Mouse (Mus musculus) frontal cortex, adult (tissue): ENCODE data around the gene Siglecg.
"Not testable (repeated sequence)": the region's sequence is repeated elsewhere in the genome, so short reads cannot be mapped to it uniquely, and the experiment has no call there.

ENCODE experiments used
- ATAC-seq: cut with Nextera tagmentation; 2 replicates; pipeline ENCODE4 v1.9.2; 2017; ENCODE audit warnings: mild to moderate bottlenecking, moderate library complexity, mixed read lengths; ENCODE audit not compliant: low TSS enrichment

The Siglecg gene

GRCm38 (mm10) chr7:43408131-43408553 is at the start of gene Siglecg:
Gene Siglecg (plus strand): TSS chr7:43408204.
- ATAC-seq = no peak

GRCm38 (mm10) chr7:43358556-43358955 is 49.4 kb upstream of the Siglecg start:
- ATAC-seq = no peak

- no peak for ATAC-seq
Observed at GRCm38 (mm10) chr7:43361442-43361841, 46.6 kb upstream of the Siglecg start.

GRCm38 (mm10) chr7:43362021-43362420 is 46.0 kb upstream of the Siglecg start:
- no peak for ATAC-seq

- ATAC-seq = peak; percentile 55; the same call in 1 of the 2 replicates
Observed at GRCm38 (mm10) chr7:43378226-43378625, 29.8 kb upstream of the Siglecg start.

- ATAC-seq = no peak
Observed at GRCm38 (mm10) chr7:43392349-43393121, 15.5 kb upstream of the Siglecg start.

GRCm38 (mm10) chr7:43399501-43399900 is 8.5 kb upstream of the Siglecg start:
- no peak for ATAC-seq

GRCm38 (mm10) chr7:43402718-43403117 is 5.3 kb upstream of the Siglecg start:
- no peak for ATAC-seq

GRCm38 (mm10) chr7:43407573-43407972 is 431 bp upstream of the Siglecg start:
- no peak for ATAC-seq

GRCm38 (mm10) chr7:43409084-43409483 is 1.1 kb downstream of the Siglecg start:
- ATAC-seq = no peak

- ATAC-seq = not testable (repeated sequence)
Observed at GRCm38 (mm10) chr7:43411724-43412123, 3.7 kb downstream of the Siglecg start.

GRCm38 (mm10) chr7:43417298-43417697 is 9.3 kb downstream of the Siglecg start:
- ATAC-seq = no peak

- peak; percentile 99 for ATAC-seq
Observed at GRCm38 (mm10) chr7:43422995-43423617, 15.1 kb downstream of the Siglecg start.

- no peak for ATAC-seq
Observed at GRCm38 (mm10) chr7:43423991-43424625, 16.1 kb downstream of the Siglecg start.

- ATAC-seq = no peak
Observed at GRCm38 (mm10) chr7:43427406-43427805, 19.4 kb downstream of the Siglecg start, which contains the start of gene Lim2. Gene Lim2 (plus strand): TSS chr7:43427670.

GRCm38 (mm10) chr7:43429500-43429899 is 21.5 kb downstream of the Siglecg start:
- no peak for ATAC-seq

GRCm38 (mm10) chr7:43432891-43433290 is 24.9 kb downstream of the Siglecg start:
- ATAC-seq = no peak

- no peak for ATAC-seq
Observed at GRCm38 (mm10) chr7:43434676-43435075, 26.7 kb downstream of the Siglecg start.

- no peak for ATAC-seq
Observed at GRCm38 (mm10) chr7:43436341-43437255, 28.6 kb downstream of the Siglecg start, which contains the start of gene Nkg7. Gene Nkg7 (plus strand): TSS chr7:43437073.

- no peak for ATAC-seq
Observed at GRCm38 (mm10) chr7:43438611-43439010, 30.6 kb downstream of the Siglecg start.

- ATAC-seq = no peak
Observed at GRCm38 (mm10) chr7:43440482-43440881, 32.5 kb downstream of the Siglecg start, which contains the start of gene Cldnd2. Gene Cldnd2 (plus strand): TSS chr7:43440782.
